Mouse (Mus musculus) urinary bladder, adult 18-20 months (tissue): ENCODE results near the gene Ugt1a1.

Experiments
- DNase-seq, 2 experiments: peaks; one replicate each; pipeline ENCODE4 v3.0.0; 2022; ENCODE audit warnings: low spot score in 2 of 2, mixed read lengths in 2 of 2

Gene Ugt1a1

GRCm38 (mm10) chr1:88258361-88258760 is 46.6 kb downstream of the Ugt1a1 start:
- DNase-seq: no peak

- peak; percentile 76 to 84 for DNase-seq
Measured at GRCm38 (mm10) chr1:88258881-88259642, 47.3 kb downstream of the Ugt1a1 start.

- no peak for DNase-seq
Measured at GRCm38 (mm10) chr1:88259643-88260024, 47.9 kb downstream of the Ugt1a1 start.

- DNase-seq: peak in 1 of 2 experiments; percentile 50
Measured at GRCm38 (mm10) chr1:88260114-88260513, 48.4 kb downstream of the Ugt1a1 start.

GRCm38 (mm10) chr1:88260604-88261377 is 49.0 kb downstream of the Ugt1a1 start:
- no peak for DNase-seq

GRCm38 (mm10) chr1:88261706-88262105 is 49.9 kb downstream of the Ugt1a1 start:
- DNase-seq: no peak

GRCm38 (mm10) chr1:88262255-88262654 is 50.5 kb downstream of the Ugt1a1 start:
- peak; percentile 97 to 98 for DNase-seq

- DNase-seq: no peak
Measured at GRCm38 (mm10) chr1:88262961-88263360, 51.2 kb downstream of the Ugt1a1 start.

GRCm38 (mm10) chr1:88263778-88264177 is 52.0 kb downstream of the Ugt1a1 start:
- DNase-seq: no peak

- DNase-seq: no peak
Measured at GRCm38 (mm10) chr1:88264237-88264868, 52.6 kb downstream of the Ugt1a1 start.

GRCm38 (mm10) chr1:88264869-88265240 is 53.1 kb downstream of the Ugt1a1 start:
- DNase-seq: no peak

GRCm38 (mm10) chr1:88266123-88266522 is 54.4 kb downstream of the Ugt1a1 start:
- DNase-seq: no peak

- DNase-seq: no peak
Measured at GRCm38 (mm10) chr1:88267489-88267888, 55.7 kb downstream of the Ugt1a1 start.

- DNase-seq: no peak
Measured at GRCm38 (mm10) chr1:88268070-88268469, 56.3 kb downstream of the Ugt1a1 start.
